Mouse (Mus musculus) WW6 (cell line): ENCODE data around the gene Cnot10.
"Not testable (repeated sequence)": the region's sequence is repeated elsewhere in the genome, so short reads cannot be mapped to it uniquely, and the experiment has no call there.

Experiments
- DNase-seq: peaks from one replicate; pipeline ENCODE4 v3.0.0-alpha.2; 2013; ENCODE audit warnings: low read depth, low spot score

Gene Cnot10

GRCm38 (mm10) chr9:114650938-114651634, 11.1 kb upstream of the Cnot10 start:
- DNase-seq, result peak; percentile 64

GRCm38 (mm10) chr9:114649371-114649770, 9.4 kb upstream of the Cnot10 start:
- DNase-seq, result no peak

GRCm38 (mm10) chr9:114648472-114648871, 8.5 kb upstream of the Cnot10 start:
- DNase-seq, result not testable (repeated sequence)

GRCm38 (mm10) chr9:114647506-114648432, 7.8 kb upstream of the Cnot10 start:
- DNase-seq, result no peak

GRCm38 (mm10) chr9:114646556-114647505, 6.8 kb upstream of the Cnot10 start:
- no peak for DNase-seq

- no peak for DNase-seq
Observed at GRCm38 (mm10) chr9:114639186-114639748, 717 bp downstream of the Cnot10 start.

GRCm38 (mm10) chr9:114636751-114637150, 3.2 kb downstream of the Cnot10 start:
- no peak for DNase-seq

- DNase-seq, result no peak
Observed at GRCm38 (mm10) chr9:114636150-114636549, 3.8 kb downstream of the Cnot10 start.

GRCm38 (mm10) chr9:114632331-114632730, 7.7 kb downstream of the Cnot10 start:
- no peak for DNase-seq

- DNase-seq, result no peak
Observed at GRCm38 (mm10) chr9:114626726-114627125, 13.3 kb downstream of the Cnot10 start.

- DNase-seq, result no peak
Observed at GRCm38 (mm10) chr9:114624178-114624577, 15.8 kb downstream of the Cnot10 start.

GRCm38 (mm10) chr9:114621149-114621548, 18.8 kb downstream of the Cnot10 start:
- no peak for DNase-seq

- no peak for DNase-seq
Observed at GRCm38 (mm10) chr9:114614176-114614953, 25.6 kb downstream of the Cnot10 start.

- DNase-seq, result no peak
Observed at GRCm38 (mm10) chr9:114613026-114613425, 27.0 kb downstream of the Cnot10 start.

- no peak for DNase-seq
Observed at GRCm38 (mm10) chr9:114612566-114612965, 27.4 kb downstream of the Cnot10 start.

- no peak for DNase-seq
Observed at GRCm38 (mm10) chr9:114610266-114610665, 29.7 kb downstream of the Cnot10 start.

GRCm38 (mm10) chr9:114603876-114604540, 36.0 kb downstream of the Cnot10 start:
- DNase-seq, result no peak

GRCm38 (mm10) chr9:114601096-114601495, 38.9 kb downstream of the Cnot10 start:
- no peak for DNase-seq

GRCm38 (mm10) chr9:114585017-114585345, 55.0 kb downstream of the Cnot10 start:
- no peak for DNase-seq
